Mouse (Mus musculus) testis, adult 2 months (tissue): ENCODE measurements at regions not wholly inside any gene's neighbourhood (a gene's known extent, or its start where the extent isn't known, plus 50 kb on each side); places are given as distances from the start of the nearest gene placed in this dataset.

Source experiments
- CTCF ChIP-seq: fragments of 200-500 bp; IDR thresholded peaks from 2 replicates; pipeline ENCODE4 v1.5.1; 2012; ENCODE audit warnings: low read depth, mild to moderate bottlenecking, inconsistent platforms, low read length, moderate library complexity; ENCODE audit not compliant: control insufficient read depth, insufficient read depth, insufficient replicate concordance
- POLR2A ChIP-seq: fragments of 200-500 bp; IDR thresholded peaks from 2 replicates; pipeline ENCODE4 v1.6.1; 2012; ENCODE audit warnings: low read depth, mild to moderate bottlenecking, inconsistent platforms, low read length, moderate library complexity; ENCODE audit not compliant: control insufficient read depth

GRCm38 (mm10) chr14:101352046-101353008 lies 152.2 kb upstream of the Prr30 start:
- TF ChIP-seq CTCF (no peak), POLR2A (no peak)
